Comparison of ENCODE assay signal across 25 mouse cellular contexts in genomic region chr10:26950448-26950847, GRCm38 (mm10).
DNase-seq lines count a peak whose midpoint lies in the region; ATAC-seq and TF ChIP-seq lines count a peak whose summit lies in the region.
"Had no signal": no experiment of that assay in that cellular context is flagged by ENCODE, and none has a peak within 500 bp of the region (broad histone marks: within the 10 kb centered on the region; RNA-seq: fewer than 3 reads in every experiment).

No protein-coding gene starts in this region.

- no peaks in the 10 kb centered on the region for H3K9me3 ChIP-seq in liver, embryonic 12.5 days (replicated peaks)
- H3K9me3 ChIP-seq in intestine, postnatal 0 days (ENCODE audit: control insufficient read depth), result no peaks in the 10 kb centered on the region
- H3K9me3 ChIP-seq: embryonic facial prominence, embryonic 12.5 days; forebrain, embryonic 15.5 days; hindbrain, embryonic 15.5 days; limb, embryonic 13.5 days; midbrain, embryonic 10.5 days; stomach, embryonic 15.5 days had no signal

- peak overlapping the region; percentile 52 for H3K4me2 ChIP-seq in liver, embryonic 12.5 days
- H3K4me2 ChIP-seq in intestine, postnatal 0 days (replicated peaks; ENCODE audit: low read depth), result no peak overlapping the region
- H3K4me2 ChIP-seq: embryonic facial prominence, embryonic 12.5 days; forebrain, embryonic 15.5 days; hindbrain, embryonic 15.5 days; limb, embryonic 13.5 days; stomach, embryonic 15.5 days had no signal

- H3K36me3 ChIP-seq in liver, embryonic 12.5 days, result no peaks in the 10 kb centered on the region
- H3K36me3 ChIP-seq in intestine, postnatal 0 days (ENCODE audit: control insufficient read depth, insufficient read depth), result no peaks in the 10 kb centered on the region
- H3K36me3 ChIP-seq: embryonic facial prominence, embryonic 12.5 days; forebrain, embryonic 15.5 days; hindbrain, embryonic 15.5 days; limb, embryonic 13.5 days; midbrain, embryonic 10.5 days; stomach, embryonic 15.5 days had no signal

- H3K4me1 ChIP-seq in liver, embryonic 12.5 days, result peaks cover 30% of the 10 kb centered on the region
- H3K4me1 ChIP-seq in lung, adult 2 months (ENCODE audit: control insufficient read depth, insufficient read depth, low read length), result no peaks in the 10 kb centered on the region
- no peaks in the 10 kb centered on the region for H3K4me1 ChIP-seq in intestine, postnatal 0 days (replicated peaks; ENCODE audit: control insufficient read depth, insufficient read depth, low read length)
- H3K4me1 ChIP-seq: embryonic facial prominence, embryonic 12.5 days; forebrain, embryonic 15.5 days; hindbrain, embryonic 15.5 days; limb, embryonic 13.5 days; midbrain, embryonic 10.5 days; stomach, embryonic 15.5 days had no signal

- peak overlapping the region; percentile 52 for H3K27ac ChIP-seq in liver, embryonic 12.5 days
- no peak overlapping the region for H3K27ac ChIP-seq in intestine, postnatal 0 days (ENCODE audit: low read depth, low read length)
- H3K27ac ChIP-seq: embryonic facial prominence, embryonic 12.5 days; forebrain, embryonic 15.5 days; hindbrain, embryonic 15.5 days; limb, embryonic 13.5 days; midbrain, embryonic 10.5 days; stomach, embryonic 15.5 days had no signal

- peak overlapping the region; percentile 26 for H3K4me3 ChIP-seq in liver, embryonic 12.5 days
- no peak overlapping the region for H3K4me3 ChIP-seq in lung, adult 2 months (replicated peaks; ENCODE audit: extremely low read depth, low read depth, low read length)
- H3K4me3 ChIP-seq in intestine, postnatal 0 days (ENCODE audit: low read depth, low read length), result no peak overlapping the region
- H3K4me3 ChIP-seq: embryonic facial prominence, embryonic 12.5 days; forebrain, embryonic 15.5 days; hindbrain, embryonic 15.5 days; limb, embryonic 13.5 days; midbrain, embryonic 10.5 days; myocyte; stomach, embryonic 15.5 days had no signal

- WGBS in liver, embryonic 12.5 days (ENCODE audit: insufficient replicate concordance), result 31% methylated on average over 7 of the region's 7 CpGs
- WGBS in lung, adult 2 months, result 80% methylated on average over 7 of the region's 7 CpGs
- WGBS in intestine, postnatal 0 days, result 71% methylated on average over 7 of the region's 7 CpGs

- TF ChIP-seq POLR2A in lung, adult 2 months (IDR thresholded peaks at IDR 0.05; ENCODE audit: borderline replicate concordance, extremely low read depth, low read depth, low read length), result no peak

- ATAC-seq in frontal cortex, adult (ENCODE audit: low TSS enrichment), result peak; percentile 84
- peak; percentile 83 for ATAC-seq in liver, embryonic 12.5 days
- peak; percentile 84 for ATAC-seq in megakaryocyte progenitor cell, adult 5-6 weeks (replicated peaks; ENCODE audit: poor library complexity)
- ATAC-seq in intestine, postnatal 0 days, result no peak
- ATAC-seq: forebrain, embryonic 15.5 days; midbrain, embryonic 16.5 days; Patski had no signal

- no peak for TF ChIP-seq CTCF in lung, adult 2 months (IDR thresholded peaks at IDR 0.05; ENCODE audit: insufficient read depth, low read length)
- TF ChIP-seq CTCF in intestine, postnatal 0 days (IDR thresholded peaks at IDR 0.05; ENCODE audit: low read depth), result no peak

- H3K27me3 ChIP-seq in liver, embryonic 12.5 days (replicated peaks), result no peaks in the 10 kb centered on the region
- no peaks in the 10 kb centered on the region for H3K27me3 ChIP-seq in intestine, postnatal 0 days (replicated peaks; ENCODE audit: control insufficient read depth, insufficient read depth, low read length)
- H3K27me3 ChIP-seq: embryonic facial prominence, embryonic 12.5 days; forebrain, embryonic 15.5 days; hindbrain, embryonic 15.5 days; limb, embryonic 13.5 days; Patski; stomach, embryonic 15.5 days had no signal

- H3K9ac ChIP-seq in liver, embryonic 12.5 days, result peak overlapping the region; percentile 23; the same call in 1 of the 2 replicates
- H3K9ac ChIP-seq in intestine, postnatal 0 days (ENCODE audit: low read depth, low read length), result no peak overlapping the region
- H3K9ac ChIP-seq: embryonic facial prominence, embryonic 12.5 days; forebrain, embryonic 15.5 days; hindbrain, embryonic 15.5 days; limb, embryonic 13.5 days; stomach, embryonic 15.5 days had no signal

- no peak for DNase-seq in frontal cortex, postnatal 25 days (ENCODE audit: low spot score in 2 of 2)
- DNase-seq in c-Kit-positive CD71-positive TER-119-positive erythroid progenitor cells, embryonic 14.5 days (ENCODE audit: low spot score), result peak; percentile 65
- DNase-seq in yolk sac, embryonic 10.5 days (ENCODE audit: low spot score), result no peak
- DNase-seq in lung, adult 2 months, result no peak
- DNase-seq: adrenal gland, adult 8-10 months; cerebellum, adult 9-11 months; kidney, postnatal 36 days; layer of hippocampus, postnatal 36 days; lung, postnatal 4 days; right cerebral cortex, postnatal 4 days; thymus, adult 18-20 months; thymus, postnatal 36 days had no signal
